Mouse (Mus musculus): Measurements from ENCODE around the gene S100b. TPM values are rescaled to one million over a fixed set of nuclear protein-coding genes. Genes with fewer than 3 reads are reported as not detected.

Gene S100b
- total RNA-seq, 2 experiments from 2014 or later, result not detected

DNA sequence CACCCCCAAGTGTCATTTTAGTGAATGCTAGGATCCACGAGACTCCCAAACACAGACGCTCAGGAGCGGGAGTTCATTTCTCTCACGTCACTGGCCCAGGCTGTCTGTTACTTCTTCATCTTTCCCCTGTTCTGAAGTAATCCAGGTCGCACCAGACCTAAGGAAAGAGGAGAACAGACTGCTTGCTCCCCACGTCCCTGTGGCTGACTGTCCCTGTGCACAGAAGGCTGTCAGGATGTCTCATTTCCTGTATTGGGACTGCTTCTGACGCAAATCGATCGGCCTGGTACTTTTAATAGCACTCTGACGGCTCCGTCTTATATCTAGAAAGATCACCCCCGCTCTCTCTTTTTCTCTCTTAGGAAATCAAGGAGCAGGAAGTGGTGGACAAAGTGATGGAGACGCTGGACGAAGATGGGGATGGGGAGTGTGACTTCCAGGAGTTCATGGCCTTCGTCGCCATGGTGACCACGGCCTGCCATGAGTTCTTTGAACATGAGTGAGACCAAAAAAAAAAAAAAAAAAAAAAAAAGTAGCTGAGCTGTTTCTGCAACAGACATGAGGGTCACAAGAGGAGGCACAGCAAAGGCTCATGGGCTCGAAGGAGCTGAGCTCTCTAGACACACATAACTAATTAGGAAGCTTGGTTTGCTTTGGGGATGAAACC is 6.0 kb downstream of the S100b start:
- no peak for ATAC-seq (replicated peaks; ENCODE audit: poor library complexity, severe bottlenecking)

DNA sequence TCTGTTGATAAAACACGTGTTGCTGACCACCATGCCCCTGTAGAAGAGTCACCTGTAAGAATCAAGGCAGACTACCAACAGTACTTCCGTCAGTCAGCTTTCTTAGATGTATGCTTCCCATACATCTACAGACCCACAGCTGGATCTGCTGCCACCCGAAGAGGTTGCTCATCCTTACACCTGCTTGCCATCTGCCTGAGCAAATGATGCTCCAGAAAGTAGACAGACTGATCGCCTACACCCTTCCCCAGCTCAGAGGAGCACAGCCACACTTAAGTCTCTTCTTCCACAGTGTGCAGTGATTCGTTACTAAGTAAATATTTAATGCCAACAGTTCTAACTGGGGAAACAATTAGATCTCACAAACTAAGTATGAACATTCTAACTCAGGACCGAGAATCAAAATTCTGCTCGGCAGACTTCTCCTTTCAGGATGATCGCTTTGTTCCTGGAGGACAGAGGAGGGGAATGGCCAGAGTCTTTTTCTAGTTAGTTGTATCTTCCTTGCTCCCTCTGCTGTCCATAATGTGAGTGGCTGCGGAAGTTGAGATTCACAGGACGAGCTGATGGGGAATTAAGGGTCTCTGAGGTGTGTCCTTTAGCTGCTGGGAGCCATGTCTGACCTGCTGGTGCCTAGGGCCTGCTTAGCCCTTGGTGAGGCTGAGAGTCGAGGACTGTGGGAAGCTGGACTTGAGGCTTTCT is 6.9 kb downstream of the S100b start:
- ATAC-seq (replicated peaks; ENCODE audit: poor library complexity, severe bottlenecking), result no peak

DNA sequence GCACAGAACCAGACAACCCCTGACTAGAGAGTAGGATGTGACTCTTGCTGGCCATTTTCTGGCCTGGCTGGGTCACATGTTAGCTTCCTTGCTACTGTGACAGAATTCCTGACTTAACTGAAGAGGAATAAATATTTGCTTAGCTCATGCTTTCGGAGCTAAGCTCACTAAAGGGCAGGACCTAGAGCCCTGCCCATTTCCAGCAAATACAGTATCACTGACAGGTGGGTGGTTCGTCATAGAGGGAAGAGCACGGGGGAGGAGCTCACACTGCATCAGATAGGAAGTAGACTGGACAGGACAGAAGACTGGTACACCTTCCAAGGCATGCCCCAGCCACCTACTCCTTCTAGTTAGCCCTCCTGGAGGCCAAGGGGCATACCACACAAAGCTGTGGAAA is 7.8 kb downstream of the S100b start:
- ATAC-seq (replicated peaks; ENCODE audit: poor library complexity, severe bottlenecking), result no peak

DNA sequence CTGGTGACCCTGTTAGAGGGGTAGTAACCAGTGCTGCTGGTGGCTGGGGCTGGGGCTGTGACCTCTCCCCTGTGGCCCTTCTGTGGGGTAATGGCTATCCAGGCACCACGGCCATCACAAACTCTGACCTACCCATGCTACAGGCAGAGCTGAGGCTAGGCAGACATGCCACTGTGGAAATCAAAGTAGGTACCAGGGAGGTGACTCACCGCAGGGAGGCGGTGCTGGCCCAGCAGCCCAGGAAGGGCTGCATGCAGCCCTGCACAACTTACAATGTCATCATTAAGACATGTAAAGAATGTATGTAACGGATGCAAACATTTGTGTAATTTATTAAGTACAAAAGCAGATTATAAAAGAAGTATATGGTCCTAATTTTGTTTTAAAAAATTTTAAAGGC is 8.8 kb downstream of the S100b start:
- ATAC-seq (replicated peaks; ENCODE audit: poor library complexity, severe bottlenecking), result no peak

DNA sequence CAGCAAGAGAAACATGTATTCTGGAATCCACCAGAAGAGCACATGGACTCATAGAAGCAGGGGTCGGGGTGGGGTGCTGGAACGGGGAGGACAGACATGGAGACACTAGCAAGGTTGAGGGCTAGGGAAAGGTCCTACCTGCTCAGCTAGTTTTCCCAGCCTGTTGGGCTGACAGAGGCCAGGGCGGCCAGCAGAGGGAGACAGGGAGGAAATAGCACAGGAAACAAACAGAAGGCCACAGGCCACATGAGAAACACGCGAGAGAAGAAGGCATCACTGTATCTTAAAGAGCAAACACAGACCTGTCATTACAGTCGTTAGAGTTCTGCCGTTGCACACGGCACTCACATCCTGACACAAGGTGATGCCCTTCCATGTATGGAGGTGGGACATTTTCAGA is 17.6 kb downstream of the S100b start:
- peak; percentile 89 for ATAC-seq (replicated peaks; ENCODE audit: poor library complexity, severe bottlenecking)

DNA sequence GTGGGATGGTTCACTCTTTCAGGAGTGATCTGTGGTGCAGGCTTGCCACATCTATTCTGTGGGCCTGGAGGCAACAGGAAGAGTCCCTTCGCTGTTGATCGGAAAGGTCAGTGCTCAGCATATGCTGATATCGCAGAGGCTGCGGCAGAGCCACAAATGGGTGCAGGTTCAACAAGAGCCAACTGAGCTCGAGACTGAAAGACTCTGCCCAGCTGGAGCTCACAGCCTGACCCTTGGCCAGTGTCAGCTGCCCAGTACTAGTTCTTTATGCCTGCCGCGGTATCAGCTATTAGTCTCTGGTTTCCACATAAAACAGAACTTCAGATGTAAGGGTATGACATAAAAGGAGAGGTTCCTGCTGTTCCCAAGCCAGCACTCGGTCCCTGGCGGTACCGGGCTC is 21.6 kb downstream of the S100b start:
- ATAC-seq (replicated peaks; ENCODE audit: poor library complexity, severe bottlenecking), result no peak

DNA sequence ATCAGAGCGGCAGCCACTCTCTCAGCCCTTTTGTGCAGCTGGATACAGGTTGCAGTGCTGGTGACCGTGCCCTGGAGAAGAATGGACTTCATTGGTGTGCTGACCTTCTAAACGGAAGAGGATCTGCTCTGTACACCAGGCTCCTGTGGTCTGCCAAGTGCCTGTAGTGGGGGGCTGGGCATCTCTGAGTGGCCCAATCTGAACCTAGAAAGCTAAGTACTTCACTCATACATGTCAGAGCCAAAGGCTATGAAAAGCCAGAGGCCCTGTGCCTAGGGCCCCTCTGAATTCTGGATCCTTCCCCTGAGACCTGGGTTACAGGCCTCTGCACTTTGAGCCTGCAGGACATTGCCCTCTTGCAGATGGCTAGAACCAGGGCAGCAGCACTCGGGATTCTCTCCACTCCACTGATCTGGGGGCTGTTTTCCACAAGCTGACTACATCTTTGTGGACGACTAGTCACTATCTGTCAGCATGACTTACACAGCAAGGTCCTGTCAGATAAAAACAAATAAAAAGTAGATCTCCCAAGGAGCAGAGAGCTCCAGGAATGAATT is 25.0 kb downstream of the S100b start:
- no peak for ATAC-seq (replicated peaks; ENCODE audit: poor library complexity, severe bottlenecking)

DNA sequence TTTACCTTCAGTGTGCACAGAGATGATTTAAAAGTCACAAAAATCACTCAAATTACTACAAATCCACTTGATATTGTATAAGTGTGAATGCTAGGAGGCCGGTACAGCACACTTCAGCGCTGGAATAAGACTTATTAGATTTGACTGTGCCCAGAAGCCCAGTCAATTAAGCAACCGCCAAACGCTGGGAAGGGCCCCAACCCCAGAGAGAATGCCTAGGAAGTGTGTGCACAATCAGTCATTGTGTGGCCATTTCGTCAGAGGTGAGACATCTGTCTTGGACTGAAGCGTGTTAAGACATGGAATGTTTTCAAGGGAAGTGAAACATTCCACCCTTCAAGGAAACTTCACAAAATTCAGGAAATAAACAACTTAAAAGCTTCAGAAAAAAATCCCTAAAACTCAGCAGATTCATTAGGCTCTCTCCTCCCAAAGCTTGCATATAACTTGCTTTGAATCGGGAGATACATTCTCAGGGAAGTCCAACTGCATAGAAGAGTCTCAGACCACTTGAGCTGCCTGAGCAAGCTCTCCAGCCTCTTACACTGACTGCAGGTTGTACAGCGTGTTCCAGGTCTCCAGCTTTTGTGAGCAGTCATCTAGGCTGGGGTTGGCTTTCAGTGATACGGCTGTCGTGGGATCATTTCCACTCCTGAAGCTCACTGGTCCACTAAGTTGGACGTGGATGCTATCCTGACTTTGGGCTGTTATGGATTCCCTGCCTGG is 34.8 kb downstream of the S100b start:
- ATAC-seq (replicated peaks; ENCODE audit: poor library complexity, severe bottlenecking), result no peak

DNA sequence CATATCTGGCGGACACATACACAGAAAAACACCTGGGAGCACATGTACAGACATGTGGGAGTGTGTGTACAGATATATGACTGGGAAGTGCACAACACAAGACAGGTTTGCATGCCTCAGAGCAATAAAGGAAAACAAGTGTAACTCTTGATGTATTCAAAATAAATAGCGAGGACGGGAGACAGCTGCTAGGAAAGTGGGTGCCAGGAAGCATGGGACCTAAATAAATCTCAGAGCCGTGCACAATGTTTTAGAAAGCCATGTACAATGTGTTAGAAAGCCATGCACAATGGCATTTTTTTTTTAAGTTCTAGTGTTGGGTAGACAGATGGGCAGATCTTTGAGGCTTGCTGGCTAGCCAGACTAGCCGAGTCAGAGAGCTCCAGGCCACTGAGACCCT is 35.4 kb downstream of the S100b start:
- no peak for ATAC-seq (replicated peaks; ENCODE audit: poor library complexity, severe bottlenecking)

DNA sequence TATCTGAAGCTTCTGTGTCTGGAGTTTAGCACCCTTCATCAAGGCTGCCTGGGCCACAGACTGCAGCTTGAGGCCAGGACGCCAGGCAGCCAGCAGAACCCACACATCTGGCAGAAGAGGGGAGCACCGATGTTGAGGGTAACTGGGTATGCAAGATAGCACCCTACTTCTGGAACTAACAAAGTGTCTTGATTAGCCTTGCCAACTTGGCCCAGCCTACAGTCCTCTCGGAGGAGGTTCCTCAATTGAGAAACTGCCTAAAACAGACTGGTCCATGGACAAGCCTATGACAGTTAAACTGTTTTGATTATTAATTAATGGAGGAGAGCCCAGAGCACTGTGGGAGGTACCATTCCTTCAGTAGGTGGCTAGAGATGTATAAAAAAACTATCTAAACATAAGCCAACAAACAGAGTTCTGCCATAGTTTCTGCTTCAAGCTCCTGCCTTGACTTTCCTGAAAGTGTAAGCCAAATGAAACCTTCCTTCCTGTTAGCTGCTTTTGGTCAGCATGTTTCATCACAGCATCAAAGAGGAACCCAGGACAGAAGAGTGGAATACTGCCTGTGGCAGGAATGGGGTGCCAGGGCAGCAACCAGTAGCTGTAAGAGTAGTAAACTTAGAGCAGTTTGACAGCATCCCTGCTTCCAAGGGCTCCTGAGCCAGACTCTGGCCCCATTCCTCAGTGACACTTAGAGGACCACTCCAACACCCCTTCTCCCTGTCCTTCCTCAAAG is 36.5 kb downstream of the S100b start:
- peak; percentile 67 for ATAC-seq (replicated peaks; ENCODE audit: poor library complexity, severe bottlenecking)

DNA sequence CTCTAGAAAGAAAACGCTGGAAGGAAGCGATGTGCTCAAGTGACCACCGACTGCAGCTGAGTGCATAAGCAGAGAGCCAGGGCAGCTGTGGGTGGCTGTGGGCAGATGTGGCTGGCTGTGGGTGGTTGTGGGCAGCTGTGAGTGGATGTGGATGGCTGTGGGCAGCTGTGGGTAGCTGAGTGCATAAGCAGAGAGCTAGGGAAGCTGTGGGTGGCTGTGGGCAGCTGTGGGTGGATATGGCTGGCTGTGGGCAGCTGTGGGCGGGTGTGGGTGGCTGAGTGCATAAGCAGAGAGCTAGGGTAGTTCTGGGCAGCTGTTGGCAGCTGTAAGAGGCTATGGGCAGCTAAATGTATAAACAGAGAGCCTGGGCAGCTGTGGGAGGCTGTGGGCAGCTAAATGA is 39.6 kb downstream of the S100b start:
- ATAC-seq (replicated peaks; ENCODE audit: poor library complexity, severe bottlenecking), result no peak

DNA sequence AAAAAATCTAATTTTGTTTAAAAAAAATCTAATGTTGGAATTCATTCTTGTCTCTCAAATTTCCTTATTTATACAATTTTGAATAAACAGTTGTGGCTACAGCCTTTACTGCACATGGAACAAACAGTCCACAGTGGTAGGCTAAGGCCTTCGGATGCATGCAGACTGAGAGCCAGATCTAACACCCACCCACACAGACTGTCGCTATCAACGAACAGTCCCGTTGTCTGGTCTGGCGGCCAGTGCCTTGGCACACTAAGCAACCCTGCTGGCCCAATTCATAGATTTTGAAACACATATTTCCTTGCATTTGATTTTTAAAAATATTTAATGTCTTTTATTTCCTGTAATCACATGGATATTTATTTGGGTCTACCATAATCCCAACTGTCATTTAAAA is 46.5 kb downstream of the S100b start:
- no peak for ATAC-seq (replicated peaks; ENCODE audit: poor library complexity, severe bottlenecking)

DNA sequence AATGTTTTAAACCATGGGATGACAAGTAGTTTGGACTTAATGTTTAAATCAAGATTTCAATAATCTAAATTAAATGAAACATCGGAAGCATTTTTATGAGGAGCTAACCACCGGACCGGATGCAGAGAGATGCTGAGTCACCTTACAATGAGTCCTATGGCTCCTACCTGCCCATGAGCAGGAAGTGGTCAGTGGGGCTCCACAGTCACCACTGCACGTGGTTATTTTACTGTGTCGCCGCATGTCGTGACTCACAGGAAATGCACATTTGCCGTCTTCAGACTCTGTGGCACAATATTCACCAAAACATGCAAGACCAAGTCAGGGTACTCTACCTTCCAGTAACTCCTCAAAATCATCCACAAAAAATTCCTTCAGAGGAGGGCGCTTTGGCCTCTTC is 53.1 kb downstream of the S100b start:
- peak; percentile 99 for ATAC-seq (replicated peaks; ENCODE audit: poor library complexity, severe bottlenecking)

Other genes with a start within 250 kb of the S100b start
- 5.7 and 25.2 TPM in 2 replicates for gene Zfp280b, start 221.2 kb upstream of the S100b start, total RNA-seq (2014; fragmentation: Nextera tagmentation)
- 7.8 and 22.6 TPM in 2 replicates for gene Zfp280b, start 221.2 kb upstream of the S100b start, total RNA-seq (2017)
- not detected in 2 replicates for gene Slc5a4b, start 142.9 kb upstream of the S100b start, total RNA-seq (2014; fragmentation: Nextera tagmentation)
- gene Slc5a4b, start 142.9 kb upstream of the S100b start, total RNA-seq (2017), result not detected in 2 replicates
- not detected in 2 replicates for gene Slc5a4a, start 106.4 kb upstream of the S100b start, total RNA-seq (2014; fragmentation: Nextera tagmentation)
- gene Slc5a4a, start 106.4 kb upstream of the S100b start, total RNA-seq (2017), result not detected in 2 replicates
- 3.5 TPM in 1 of 2 replicates, not detected in the other for gene Prmt2, start 16.0 kb upstream of the S100b start, total RNA-seq (2014; fragmentation: Nextera tagmentation)
- 0.41 and 1.5 TPM in 2 replicates for gene Prmt2, start 16.0 kb upstream of the S100b start, total RNA-seq (2017)
- 4.4 and 6.6 TPM in 2 replicates for gene Dip2a, start 91.4 kb downstream of the S100b start, total RNA-seq (2014; fragmentation: Nextera tagmentation)
- 1.2 and 2.3 TPM in 2 replicates for gene Dip2a, start 91.4 kb downstream of the S100b start, total RNA-seq (2017)
- gene AC141477.1, start 186.6 kb downstream of the S100b start, total RNA-seq (2014; fragmentation: Nextera tagmentation), result 12.7 TPM in 1 of 2 replicates, not detected in the other
- gene AC141477.1, start 186.6 kb downstream of the S100b start, total RNA-seq (2017), result 10.5 TPM in 1 of 2 replicates, not detected in the other
- 39.5 and 41.9 TPM in 2 replicates for gene Pcnt, start 188.9 kb downstream of the S100b start, total RNA-seq (2014; fragmentation: Nextera tagmentation)
- gene Pcnt, start 188.9 kb downstream of the S100b start, total RNA-seq (2017), result 53.6 and 55.6 TPM in 2 replicates
- not detected in 2 replicates for gene 2610028H24Rik, start 195.2 kb downstream of the S100b start, total RNA-seq (2014; fragmentation: Nextera tagmentation)
- not detected in 2 replicates for gene 2610028H24Rik, start 195.2 kb downstream of the S100b start, total RNA-seq (2017)
- gene Mcm3ap, start 215.1 kb downstream of the S100b start, total RNA-seq (2014; fragmentation: Nextera tagmentation), result 63.4 and 84.6 TPM in 2 replicates
- gene Mcm3ap, start 215.1 kb downstream of the S100b start, total RNA-seq (2017), result 50.6 and 60.1 TPM in 2 replicates
- 3.1 and 3.6 TPM in 2 replicates for gene Ybey, start 215.3 kb downstream of the S100b start, total RNA-seq (2014; fragmentation: Nextera tagmentation)
- 4.3 and 6.5 TPM in 2 replicates for gene Ybey, start 215.3 kb downstream of the S100b start, total RNA-seq (2017)